15 mouse cellular contexts compared by ENCODE assay signal in genomic region chrX:109238163-109238562, GRCm38 (mm10). TPM values are rescaled to one million over a fixed set of nuclear protein-coding genes. Genes with fewer than 3 reads are reported as not detected.
A peak's percentile ranks its signal among the peaks of the same experiment; 100 is the strongest.
DNase-seq lines count a peak whose midpoint lies in the region; ATAC-seq and TF ChIP-seq lines count a peak whose summit lies in the region.
"Had no signal": no experiment of that assay in that cellular context is flagged by ENCODE, and none has a peak within 500 bp of the region (broad histone marks: within the 10 kb centered on the region; RNA-seq: fewer than 3 reads in every experiment).

No protein-coding gene starts in this region.

- intact Hi-C loops in gastrocnemius, adult 2 months (cut with DNase I) = no loop called here

- H3K4me1 ChIP-seq in liver, embryonic 14.5 days (replicated peaks; ENCODE audit: control insufficient read depth in 2 of 2, insufficient read depth in 2 of 2, low read length in 1 of 2) = no peaks in the 10 kb centered on the region
- no peaks in the 10 kb centered on the region for H3K4me1 ChIP-seq in liver, embryonic 11.5 days (replicated peaks; ENCODE audit: control insufficient read depth, insufficient read depth, low read length)
- no peaks in the 10 kb centered on the region for H3K4me1 ChIP-seq in forebrain, embryonic 13.5 days
- H3K4me1 ChIP-seq: forebrain, embryonic 15.5 days; kidney, embryonic 15.5 days; stomach, embryonic 15.5 days had no signal

- DNase-seq in gastrocnemius, adult 2 months = no peak
- no peak for DNase-seq in gastrocnemius, adult 8-10 months (ENCODE audit: low spot score in 2 of 2)
- DNase-seq in liver, embryonic 14.5 days (ENCODE audit: low read depth in 3 of 3, low spot score in 3 of 3) = no peak
- no peak for DNase-seq in liver, embryonic 11.5 days (ENCODE audit: low spot score)
- peak; percentile 6 for DNase-seq in MN1 (ENCODE audit: low spot score)
- no peak for DNase-seq in cerebellum, postnatal 36 days
- DNase-seq: adrenal gland, adult 8-10 months; right cerebral cortex, adult 18-20 months had no signal

- H3K36me3 ChIP-seq in liver, embryonic 14.5 days (replicated peaks; ENCODE audit: control insufficient read depth, insufficient read depth, low read depth) = no peaks in the 10 kb centered on the region
- H3K36me3 ChIP-seq in liver, embryonic 11.5 days (ENCODE audit: control insufficient read depth, insufficient read depth, low read length) = no peaks in the 10 kb centered on the region
- no peaks in the 10 kb centered on the region for H3K36me3 ChIP-seq in forebrain, embryonic 13.5 days (ENCODE audit: poor library complexity, severe bottlenecking)
- H3K36me3 ChIP-seq: forebrain, embryonic 15.5 days; kidney, embryonic 15.5 days; stomach, embryonic 15.5 days had no signal

- peak; percentile 56 for TF ChIP-seq CTCF in gastrocnemius, adult 2 months (IDR thresholded peaks at IDR 0.05)
- peak; percentile 9; the same call in 1 of the 2 replicates for TF ChIP-seq CTCF in liver, embryonic 14.5 days (IDR thresholded peaks at IDR 0.05; ENCODE audit: low read depth)

- no peaks in the 10 kb centered on the region for H3K27me3 ChIP-seq in liver, embryonic 14.5 days (ENCODE audit: control insufficient read depth, insufficient read depth, low read length)
- H3K27me3 ChIP-seq in liver, embryonic 11.5 days (replicated peaks; ENCODE audit: control insufficient read depth, insufficient read depth, low read length) = no peaks in the 10 kb centered on the region
- no peaks in the 10 kb centered on the region for H3K27me3 ChIP-seq in forebrain, embryonic 13.5 days
- H3K27me3 ChIP-seq: forebrain, embryonic 15.5 days; kidney, embryonic 15.5 days; stomach, embryonic 15.5 days had no signal

- no peaks in the 10 kb centered on the region for H3K9me3 ChIP-seq in liver, embryonic 14.5 days (ENCODE audit: control insufficient read depth, low read length)
- no peaks in the 10 kb centered on the region for H3K9me3 ChIP-seq in liver, embryonic 11.5 days (ENCODE audit: control insufficient read depth, low read length)
- no peaks in the 10 kb centered on the region for H3K9me3 ChIP-seq in forebrain, embryonic 13.5 days (replicated peaks)
- H3K9me3 ChIP-seq: forebrain, embryonic 15.5 days; kidney, embryonic 15.5 days; stomach, embryonic 15.5 days had no signal

- no peak overlapping the region for H3K4me2 ChIP-seq in liver, embryonic 14.5 days (ENCODE audit: low read depth)
- H3K4me2 ChIP-seq in liver, embryonic 11.5 days = no peak overlapping the region
- H3K4me2 ChIP-seq in forebrain, embryonic 13.5 days = no peak overlapping the region
- H3K4me2 ChIP-seq: forebrain, embryonic 15.5 days; kidney, embryonic 15.5 days; stomach, embryonic 15.5 days had no signal

- H3K4me3 ChIP-seq in gastrocnemius, adult 2 months = no peak overlapping the region
- no peak overlapping the region for H3K4me3 ChIP-seq in liver, embryonic 14.5 days (ENCODE audit: insufficient read depth in 1 of 2, low read depth in 2 of 2, low read length in 2 of 2)
- H3K4me3 ChIP-seq in liver, embryonic 11.5 days (ENCODE audit: low read depth, low read length) = no peak overlapping the region
- H3K4me3 ChIP-seq in forebrain, embryonic 13.5 days = no peak overlapping the region
- H3K4me3 ChIP-seq: forebrain, embryonic 15.5 days; kidney, embryonic 15.5 days; stomach, embryonic 15.5 days had no signal

- ATAC-seq in liver, embryonic 14.5 days (ENCODE audit: insufficient read depth) = no peak
- no peak for ATAC-seq in liver, embryonic 11.5 days (replicated peaks; ENCODE audit: low FRiP score)
- 0 out of 2 replicates have a peak, but pooled peaks have one; percentile 46 for ATAC-seq in megakaryocyte progenitor cell, adult 5-6 weeks (replicated peaks; ENCODE audit: poor library complexity)
- no peak for ATAC-seq in forebrain, embryonic 13.5 days
- ATAC-seq: forebrain, embryonic 15.5 days had no signal

- H3K9ac ChIP-seq in liver, embryonic 14.5 days (replicated peaks) = no peak overlapping the region
- H3K9ac ChIP-seq in liver, embryonic 11.5 days (ENCODE audit: low read depth, low read length) = no peak overlapping the region
- no peak overlapping the region for H3K9ac ChIP-seq in forebrain, embryonic 13.5 days
- H3K9ac ChIP-seq: forebrain, embryonic 15.5 days; kidney, embryonic 15.5 days; stomach, embryonic 15.5 days had no signal

- H3K27ac ChIP-seq in gastrocnemius, adult 2 months = no peak overlapping the region
- H3K27ac ChIP-seq in liver, embryonic 14.5 days = no peak overlapping the region
- no peak overlapping the region for H3K27ac ChIP-seq in liver, embryonic 11.5 days (ENCODE audit: low read depth, low read length)
- no peak overlapping the region for H3K27ac ChIP-seq in forebrain, embryonic 13.5 days
- H3K27ac ChIP-seq: forebrain, embryonic 15.5 days; kidney, embryonic 15.5 days; stomach, embryonic 15.5 days had no signal

- no peak for TF ChIP-seq EP300 in liver, embryonic 14.5 days (IDR thresholded peaks at IDR 0.05; ENCODE audit: low read depth)

RNA-seq across cellular contexts. Expression of gene Gm6377, which starts 41.6 kb away (rescaled TPM):
- total RNA-seq in gastrocnemius, adult 2 months (2021) = not detected
- not detected for total RNA-seq in gastrocnemius, adult 8-10 months (2022)
- polyA plus RNA-seq in liver, embryonic 14.5 days (2012; rRNA removed) = 0.15 and 0.21 TPM in 2 replicates
- polyA plus RNA-seq in liver, embryonic 14.5 days (2014; fragmentation: Nextera tagmentation; extraction: Ambion mirVana) = 0.05 and 0.18 TPM in 2 replicates
- polyA plus RNA-seq in liver, embryonic 11.5 days (2014; fragmentation: Nextera tagmentation; extraction: Ambion mirVana) = 0.21 and 0.30 TPM in 2 replicates
- total RNA-seq in megakaryocyte progenitor cell, adult 5-6 weeks (2015) = 0.79 and 1.0 TPM in 2 replicates
- 0.84 and 2.4 TPM in 2 replicates for total RNA-seq in megakaryocyte progenitor cell, adult 5-6 weeks (2017)
- polyA plus RNA-seq in forebrain, embryonic 13.5 days (2015; fragmentation: Nextera tagmentation; extraction: Ambion mirVana) = 0.05 and 0.16 TPM in 2 replicates
- total RNA-seq: left cerebral cortex, postnatal 36 days had no signal
- polyA plus RNA-seq: forebrain, embryonic 15.5 days; heart, embryonic 14.5 days had no signal
